Comparison of ENCODE assay signal across 27 mouse cellular contexts in the genomic region with DNA sequence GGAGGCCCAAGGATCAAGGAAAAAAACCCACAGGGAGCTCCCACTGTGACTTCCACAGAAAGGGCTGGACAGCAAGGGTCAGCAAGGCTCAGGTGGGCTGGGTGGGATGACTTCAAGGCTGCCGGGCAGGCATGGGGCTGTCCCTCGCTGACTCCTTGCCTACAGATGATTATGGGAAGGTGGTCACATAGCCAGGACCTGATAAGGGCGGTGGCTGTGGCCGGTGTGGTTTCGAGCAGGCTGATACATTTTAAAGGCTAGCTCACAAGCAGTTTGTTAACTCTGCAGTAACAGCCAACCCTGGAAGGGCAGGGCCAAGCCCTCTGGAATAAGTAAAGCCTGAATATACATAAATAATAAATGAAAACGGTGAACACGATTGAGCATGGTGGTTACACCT. TPM values are rescaled to one million over a fixed set of nuclear protein-coding genes. Genes with fewer than 3 reads are reported as not detected.
DNase-seq lines count a peak whose midpoint lies in the region; ATAC-seq lines count a peak whose summit lies in the region.
"Had no signal": no experiment of that assay in that cellular context is flagged by ENCODE, and none has a peak within 500 bp of the region (broad histone marks: within the 10 kb centered on the region; RNA-seq: fewer than 3 reads in every experiment).

No protein-coding gene starts in this region.

- H3K4me1 ChIP-seq in liver, embryonic 11.5 days (replicated peaks; ENCODE audit: control insufficient read depth, insufficient read depth, low read length): peaks cover 30% of the 10 kb centered on the region
- H3K4me1 ChIP-seq in liver, embryonic 16.5 days (ENCODE audit: control insufficient read depth, low read depth, low read length): peaks cover 31% of the 10 kb centered on the region
- H3K4me1 ChIP-seq: embryonic facial prominence, embryonic 15.5 days; hindbrain, embryonic 13.5 days; midbrain, embryonic 15.5 days; neural tube, embryonic 15.5 days had no signal

- no peaks in the 10 kb centered on the region for H3K9me3 ChIP-seq in liver, embryonic 11.5 days (ENCODE audit: control insufficient read depth, low read length)
- H3K9me3 ChIP-seq in liver, embryonic 16.5 days (replicated peaks; ENCODE audit: control insufficient read depth, low read length): no peaks in the 10 kb centered on the region
- H3K9me3 ChIP-seq: embryonic facial prominence, embryonic 10.5 days; embryonic facial prominence, embryonic 15.5 days; heart, embryonic 15.5 days; hindbrain, embryonic 13.5 days; midbrain, embryonic 15.5 days; neural tube, embryonic 15.5 days had no signal

- peak overlapping the region; percentile 43 for H3K4me2 ChIP-seq in liver, embryonic 11.5 days
- 0 out of 2 replicates have a peak overlapping the region, but pooled peaks have one; percentile 4 for H3K4me2 ChIP-seq in liver, embryonic 16.5 days (ENCODE audit: low read depth, low read length)
- H3K4me2 ChIP-seq: embryonic facial prominence, embryonic 15.5 days; heart, embryonic 15.5 days; hindbrain, embryonic 13.5 days; midbrain, embryonic 15.5 days; neural tube, embryonic 15.5 days had no signal

- H3K4me3 ChIP-seq in liver, embryonic 11.5 days (ENCODE audit: low read depth, low read length): no peak overlapping the region
- H3K4me3 ChIP-seq in liver, embryonic 16.5 days (ENCODE audit: low read depth, low read length): no peak overlapping the region
- H3K4me3 ChIP-seq: embryonic facial prominence, embryonic 10.5 days; embryonic facial prominence, embryonic 15.5 days; heart, embryonic 15.5 days; hindbrain, embryonic 13.5 days; midbrain, embryonic 15.5 days; neural tube, embryonic 15.5 days had no signal

- WGBS in liver, embryonic 11.5 days: 46% methylated on average over 7 of the region's 7 CpGs
- WGBS in liver, embryonic 16.5 days (ENCODE audit: insufficient replicate concordance): 21% methylated on average over 7 of the region's 7 CpGs

- peak overlapping the region; percentile 44 for H3K27ac ChIP-seq in liver, embryonic 11.5 days (ENCODE audit: low read depth, low read length)
- H3K27ac ChIP-seq in liver, embryonic 16.5 days (ENCODE audit: low read length): peak overlapping the region; percentile 62
- H3K27ac ChIP-seq: embryonic facial prominence, embryonic 15.5 days; hindbrain, embryonic 13.5 days; midbrain, embryonic 15.5 days; neural tube, embryonic 15.5 days had no signal

- peak; percentile 75 for ATAC-seq in liver, embryonic 11.5 days (replicated peaks; ENCODE audit: low FRiP score)
- peak; percentile 74 for ATAC-seq in liver, embryonic 16.5 days (ENCODE audit: low read depth)
- no peak for ATAC-seq in granulocyte monocyte progenitor cell, adult 5-6 weeks (replicated peaks; ENCODE audit: poor library complexity, severe bottlenecking)
- ATAC-seq: forebrain, embryonic 14.5 days; intestine, postnatal 0 days; midbrain, embryonic 15.5 days; Patski had no signal

- H3K27me3 ChIP-seq in liver, embryonic 11.5 days (replicated peaks; ENCODE audit: control insufficient read depth, insufficient read depth, low read length): no peaks in the 10 kb centered on the region
- no peaks in the 10 kb centered on the region for H3K27me3 ChIP-seq in liver, embryonic 16.5 days (ENCODE audit: control insufficient read depth, insufficient read depth, low read depth, low read length)
- H3K27me3 ChIP-seq: embryonic facial prominence, embryonic 15.5 days; heart, embryonic 15.5 days; hindbrain, embryonic 13.5 days; midbrain, embryonic 15.5 days; neural tube, embryonic 15.5 days; Patski had no signal

- H3K9ac ChIP-seq in liver, embryonic 11.5 days (ENCODE audit: low read depth, low read length): peak overlapping the region; percentile 42
- peak overlapping the region; percentile 42; the same call in 1 of the 2 replicates for H3K9ac ChIP-seq in liver, embryonic 16.5 days (ENCODE audit: low read depth, low read length)
- H3K9ac ChIP-seq: embryonic facial prominence, embryonic 15.5 days; heart, embryonic 15.5 days; hindbrain, embryonic 13.5 days; midbrain, embryonic 15.5 days; neural tube, embryonic 15.5 days had no signal

- DNase-seq in spleen, postnatal 36 days (ENCODE audit: low spot score in 2 of 2): peak; percentile 44 to 57
- DNase-seq in spleen, adult 12 weeks (ENCODE audit: low spot score): no peak
- no peak for DNase-seq in liver, embryonic 11.5 days (ENCODE audit: low spot score)
- DNase-seq in yolk sac, embryonic 10.5 days (ENCODE audit: low spot score): no peak
- no peak for DNase-seq in lung, postnatal 14 days
- DNase-seq: cerebellum, adult 18-20 months; gastrocnemius, postnatal 36 days; heart, postnatal 4 days; kidney, adult 9 months; kidney, postnatal 14 days; layer of hippocampus, adult 9-11 months; lung, postnatal 4 days; retina, postnatal 1 day; right cerebral cortex, postnatal 14 days; thymus, adult 2 months; thymus, postnatal 36 days had no signal

- H3K36me3 ChIP-seq in liver, embryonic 11.5 days (ENCODE audit: control insufficient read depth, insufficient read depth, low read length): no peaks in the 10 kb centered on the region
- no peaks in the 10 kb centered on the region; the same call in 1 of the 2 replicates for H3K36me3 ChIP-seq in liver, embryonic 16.5 days (ENCODE audit: control insufficient read depth, insufficient read depth)
- H3K36me3 ChIP-seq: embryonic facial prominence, embryonic 10.5 days; embryonic facial prominence, embryonic 15.5 days; heart, embryonic 15.5 days; hindbrain, embryonic 13.5 days; midbrain, embryonic 15.5 days; neural tube, embryonic 15.5 days had no signal

RNA-seq across cellular contexts. Expression of a gene that starts 38.7 kb away (rescaled TPM):
- 24.9 and 26.7 TPM in 2 replicates for polyA plus RNA-seq in liver, embryonic 11.5 days (2014; fragmentation: Nextera tagmentation; extraction: Ambion mirVana)
- polyA plus RNA-seq in liver, embryonic 16.5 days (2015; fragmentation: Nextera tagmentation; extraction: Ambion mirVana): 61.0 and 65.2 TPM in 2 replicates
- 19.7 and 21.6 TPM in 2 replicates for total RNA-seq in granulocyte monocyte progenitor cell, adult 5-6 weeks (2014; fragmentation: Nextera tagmentation)
- total RNA-seq in granulocyte monocyte progenitor cell, adult 5-6 weeks (2017): 22.3 and 35.6 TPM in 2 replicates

Comparison
In these comparisons a context has a peak if more than half of its experiments do, and no peak if none do; other contexts are left out.
1. DNase-seq: peak in spleen, postnatal 36 days (2 of 2); none in spleen, adult 12 weeks (single experiment), liver, embryonic 11.5 days (single experiment), yolk sac, embryonic 10.5 days (single experiment) and lung, postnatal 14 days (single experiment).